Mouse (Mus musculus) liver, embryonic 16.5 days (tissue): ENCODE results near the gene Gm44579. TPM values are rescaled to one million over a fixed set of nuclear protein-coding genes. Genes with fewer than 3 reads are reported as not detected.

Experiments
- ATAC-seq: fragments of 200-750 bp; cut with Nextera tagmentation; 2 replicates; pipeline ENCODE4 v1.8.0; 2017; ENCODE audit warnings: low read depth, mild to moderate bottlenecking, moderate number of reproducible peaks, moderate library complexity
- H3K27ac ChIP-seq: fragments of 300-500 bp; sonication (generic); 2 replicates; pipeline ENCODE4 v1.5.1; 2014; ENCODE audit warnings: mild to moderate bottlenecking, low read length
- H3K27me3 ChIP-seq: fragments of 300-500 bp; sonication (generic); 2 replicates; pipeline ENCODE4 v1.6.1; 2014; ENCODE audit warnings: low read depth, low read length, mixed read lengths; ENCODE audit not compliant: control insufficient read depth, insufficient read depth
- H3K36me3 ChIP-seq: fragments of 300-500 bp; sonication (generic); 2 replicates; pipeline ENCODE4 v1.6.1; 2014; ENCODE audit warnings: mild to moderate bottlenecking; ENCODE audit not compliant: control insufficient read depth, insufficient read depth
- H3K4me1 ChIP-seq: fragments of 300-500 bp; sonication (generic); 2 replicates; pipeline ENCODE4 v1.6.1; 2014; ENCODE audit warnings: low read depth, low read length, mixed read lengths; ENCODE audit not compliant: control insufficient read depth
- H3K4me2 ChIP-seq: fragments of 300-500 bp; sonication (generic); 2 replicates; pipeline ENCODE4 v1.6.1; 2014; ENCODE audit warnings: low read depth, low read length, mixed read lengths
- H3K4me3 ChIP-seq: fragments of 300-500 bp; sonication (generic); 2 replicates; pipeline ENCODE4 v1.5.1; 2014; ENCODE audit warnings: low read depth, mild to moderate bottlenecking, low read length
- H3K9ac ChIP-seq: fragments of 300-500 bp; sonication (generic); 2 replicates; pipeline ENCODE4 v1.6.1; 2014; ENCODE audit warnings: low read depth, low read length
- H3K9me3 ChIP-seq: fragments of 300-500 bp; sonication (generic); replicated peaks from 2 replicates; pipeline ENCODE4 v1.6.1; 2016; ENCODE audit warnings: low read length; ENCODE audit not compliant: control insufficient read depth
- WGBS: fragments of 180-500 bp; shearing (Covaris S2); extraction: QIAGEN DNeasy Blood & Tissue Kit; methylation state at CpG from one replicate; pipeline ENCODE4 v1.1.7; 2014; ENCODE audit not compliant: insufficient replicate concordance; 5-methylcytosine and 5-hydroxymethylcytosine counted together
- polyA plus RNA-seq: library from polyadenylated mRNA; unstranded; fragments of >200 nt; fragmentation: Nextera tagmentation; extraction: Ambion mirVana; gene quantifications from 2 replicates; pipeline ENCODE4 v1.2.1, GENCODE M21; 2015

The Gm44579 gene
- polyA plus RNA-seq = not detected in 2 replicates

DNA sequence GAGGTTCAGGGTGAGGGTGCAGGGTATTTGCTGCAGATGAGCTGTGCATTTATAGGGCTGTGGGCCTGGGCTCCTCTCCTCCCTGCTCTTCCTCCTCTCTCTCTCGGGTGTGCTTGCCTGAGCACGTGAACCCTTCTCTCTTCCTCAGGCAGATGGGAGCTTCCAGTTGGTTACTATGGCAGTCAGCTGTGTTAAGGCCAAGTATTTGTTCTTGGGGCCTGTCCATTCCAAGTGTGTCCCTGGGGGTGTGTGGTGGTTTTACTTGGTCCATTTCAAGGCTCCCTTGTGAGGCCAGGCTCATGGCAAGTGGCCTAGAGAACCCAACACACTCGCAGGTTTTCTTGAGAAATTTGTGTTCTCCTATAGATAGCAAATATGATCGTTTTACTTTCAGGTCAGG, at the start of gene Gm44579, which contains the start of gene Olfr287:
Gene Gm44579, minus strand, starts transcription at position 101 of the 400 bp plus-strand sequence.
Gene Olfr287, minus strand, starts transcription at position 180 of the 400 bp plus-strand sequence.
- H3K9me3 ChIP-seq = no peaks in the 10 kb centered on the region
- H3K4me1 ChIP-seq = no peaks in the 10 kb centered on the region
- H3K27ac ChIP-seq = no peak within 1 kb of the TSS
- H3K9ac ChIP-seq = no peak within 1 kb of the TSS
- ATAC-seq = no peak
- no peak within 1 kb of the TSS for H3K4me3 ChIP-seq
- no peaks in the 10 kb centered on the region for H3K36me3 ChIP-seq
- WGBS = 63% methylated on average over 4 of the region's 4 CpGs
- no peak within 1 kb of the TSS for H3K4me2 ChIP-seq
- H3K27me3 ChIP-seq = no peaks in the 10 kb centered on the region

DNA sequence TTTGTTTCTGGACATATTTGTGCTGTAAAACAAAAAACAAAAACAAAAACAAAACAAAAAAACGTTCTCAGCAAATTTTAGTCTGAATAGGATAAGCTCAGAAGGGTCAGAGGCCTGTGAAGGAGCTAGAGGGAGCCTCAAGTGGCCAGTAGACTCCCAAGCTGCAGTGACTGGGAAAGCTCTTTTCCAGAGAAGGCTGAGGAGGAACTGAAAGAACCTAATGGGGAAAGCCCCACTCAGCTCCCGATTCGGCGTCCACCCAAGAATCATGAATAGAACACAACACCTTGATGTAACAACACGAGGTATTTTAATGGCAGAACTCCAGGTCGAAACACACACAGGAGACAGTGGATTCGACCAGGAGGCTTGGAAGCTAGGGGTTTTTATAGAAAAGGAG, 37.0 kb upstream of the Gm44579 start:
- H3K4me2 ChIP-seq = no peak overlapping the region
- H3K27me3 ChIP-seq = no peaks in the 10 kb centered on the region
- no peaks in the 10 kb centered on the region for H3K9me3 ChIP-seq
- no peak overlapping the region for H3K4me3 ChIP-seq
- 67% methylated on average over 7 of the region's 7 CpGs for WGBS
- H3K9ac ChIP-seq = no peak overlapping the region
- H3K4me1 ChIP-seq = no peaks in the 10 kb centered on the region
- H3K36me3 ChIP-seq = no peaks in the 10 kb centered on the region
- H3K27ac ChIP-seq = no peak overlapping the region
- ATAC-seq = no peak

DNA sequence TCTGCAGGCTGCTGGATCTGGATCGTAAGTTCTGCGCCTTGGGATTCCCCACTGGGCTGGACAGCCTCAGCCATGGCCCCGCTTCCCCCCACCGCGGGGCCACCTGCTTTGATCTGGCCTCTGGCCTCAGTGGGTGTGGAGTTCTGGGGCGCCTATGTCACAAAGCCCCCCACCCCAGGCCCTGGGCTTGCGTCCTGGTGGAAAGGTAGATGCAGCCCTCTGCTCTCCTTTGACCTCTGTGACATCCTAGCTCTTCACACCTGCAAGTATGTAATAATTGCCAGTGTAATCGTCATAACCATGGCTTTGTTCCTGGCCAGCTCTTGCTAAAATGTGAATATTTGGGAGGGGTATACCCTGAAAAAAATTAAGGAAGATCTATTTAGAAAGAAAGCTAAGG, 36.4 kb upstream of the Gm44579 start, which contains the start of gene H1fnt:
Gene H1fnt, minus strand, starts transcription at position 101 of the 400 bp plus-strand sequence.
- Histone ChIP-seq H3K36me3 (no peaks in the 10 kb centered on the region), H3K27ac (no peak within 1 kb of the TSS), H3K4me2 (no peak within 1 kb of the TSS), H3K27me3 (no peaks in the 10 kb centered on the region), H3K4me1 (no peaks in the 10 kb centered on the region), H3K4me3 (no peak within 1 kb of the TSS), H3K9me3 (no peaks in the 10 kb centered on the region), H3K9ac (no peak within 1 kb of the TSS)
- 74% methylated on average over 8 of the region's 8 CpGs for WGBS
- ATAC-seq = no peak

DNA sequence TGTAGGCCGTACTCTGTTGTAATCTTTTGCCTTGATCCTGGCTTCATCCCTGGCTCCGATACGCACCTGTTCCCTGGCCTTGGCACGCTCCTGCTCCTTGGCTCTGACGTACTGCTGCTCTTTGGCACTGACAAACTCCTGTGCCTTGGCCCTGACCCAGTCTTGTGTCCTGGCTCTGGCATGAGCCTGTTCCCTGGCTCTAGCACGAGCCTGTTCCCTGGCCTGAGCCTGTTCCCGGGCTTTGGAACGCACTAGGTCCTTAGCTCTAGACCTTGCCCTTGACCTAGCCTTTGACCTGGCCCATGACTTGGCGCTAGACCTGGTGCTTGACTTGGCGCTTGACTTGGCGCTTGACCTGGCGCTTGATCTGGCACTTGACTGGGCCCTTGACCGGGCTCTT, 35.5 kb upstream of the Gm44579 start:
- Histone ChIP-seq H3K4me3 (no peak overlapping the region), H3K27me3 (no peaks in the 10 kb centered on the region), H3K4me2 (no peak overlapping the region), H3K4me1 (no peaks in the 10 kb centered on the region), H3K36me3 (no peaks in the 10 kb centered on the region), H3K27ac (no peak overlapping the region), H3K9ac (no peak overlapping the region), H3K9me3 (no peaks in the 10 kb centered on the region)
- ATAC-seq = no peak
- WGBS = 77% methylated on average over 13 of the region's 13 CpGs

DNA sequence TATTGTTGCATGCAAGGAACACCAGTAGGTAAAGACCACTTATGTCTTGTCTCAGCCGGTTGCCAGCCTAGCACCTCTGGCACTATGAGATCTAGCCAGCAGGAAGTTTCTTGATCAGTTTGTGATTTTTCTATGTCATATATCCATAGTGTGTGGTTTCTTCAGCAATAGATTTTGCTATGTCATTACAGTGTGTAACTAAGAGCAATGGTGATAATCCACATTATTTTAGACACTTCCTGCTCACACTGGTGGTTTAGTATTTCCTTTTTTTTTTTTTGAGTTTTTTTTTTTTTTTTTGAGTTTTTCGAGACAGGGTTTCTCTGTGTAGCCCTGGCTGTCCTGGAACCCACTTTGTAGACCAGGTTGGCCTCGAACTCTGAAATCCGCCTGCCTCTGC, 14.7 kb upstream of the Gm44579 start:
- ATAC-seq = no peak
- Histone ChIP-seq H3K27ac (no peak overlapping the region), H3K9me3 (no peaks in the 10 kb centered on the region), H3K4me3 (no peak overlapping the region), H3K36me3 (no peaks in the 10 kb centered on the region), H3K4me1 (no peaks in the 10 kb centered on the region), H3K9ac (no peak overlapping the region), H3K27me3 (no peaks in the 10 kb centered on the region), H3K4me2 (no peak overlapping the region)
- WGBS = 45% methylated on average over 4 of the region's 4 CpGs

DNA sequence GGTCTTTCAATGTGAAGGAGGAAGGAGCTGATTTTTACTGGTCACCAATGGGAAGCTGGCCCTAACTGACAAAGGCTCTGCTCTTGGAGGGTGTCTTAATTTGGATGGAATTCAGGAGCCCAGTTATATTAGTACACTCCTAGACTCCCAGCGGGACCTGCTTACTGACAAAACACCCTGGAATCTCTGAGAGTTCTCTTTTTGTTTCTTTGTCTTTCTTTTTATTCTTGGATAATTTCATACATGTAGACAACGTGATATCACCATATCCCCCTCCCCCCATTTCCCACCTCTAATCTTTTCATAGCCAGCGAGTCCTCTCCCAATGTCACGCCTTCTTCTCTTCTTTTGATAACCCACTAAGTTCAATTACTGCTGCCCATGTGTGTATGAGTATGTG, 13.6 kb upstream of the Gm44579 start, which contains the start of gene Olfr286:
Gene Olfr286, minus strand, starts transcription at position 101 of the 400 bp plus-strand sequence.
- Histone ChIP-seq H3K27ac (no peak within 1 kb of the TSS), H3K9ac (no peak within 1 kb of the TSS), H3K27me3 (no peaks in the 10 kb centered on the region), H3K36me3 (no peaks in the 10 kb centered on the region), H3K4me2 (no peak within 1 kb of the TSS), H3K9me3 (no peaks in the 10 kb centered on the region), H3K4me3 (no peak within 1 kb of the TSS), H3K4me1 (no peaks in the 10 kb centered on the region)
- WGBS = 51% methylated on average over 4 of the region's 4 CpGs
- ATAC-seq = no peak

DNA sequence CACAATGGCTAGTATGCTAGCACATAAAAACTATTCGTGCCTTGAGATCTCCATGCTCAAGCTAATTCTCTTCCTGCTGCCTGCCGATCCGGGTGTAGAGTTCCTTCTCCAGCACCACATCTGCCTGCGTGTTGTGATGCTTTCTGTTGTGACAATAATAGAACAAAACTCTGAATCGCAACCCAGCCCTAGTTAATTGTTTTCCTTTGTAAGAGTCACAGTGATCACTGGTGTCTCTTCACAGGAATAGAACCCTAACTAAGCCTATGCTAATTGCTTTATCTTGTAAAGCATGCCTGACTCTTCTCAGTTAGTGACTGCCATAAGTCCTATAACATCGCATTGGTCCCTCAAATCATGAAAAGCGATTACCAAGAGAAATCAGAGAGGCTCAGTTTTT, 5.3 kb upstream of the Gm44579 start:
- 60% methylated on average over 7 of the region's 7 CpGs for WGBS
- H3K9me3 ChIP-seq = no peaks in the 10 kb centered on the region

DNA sequence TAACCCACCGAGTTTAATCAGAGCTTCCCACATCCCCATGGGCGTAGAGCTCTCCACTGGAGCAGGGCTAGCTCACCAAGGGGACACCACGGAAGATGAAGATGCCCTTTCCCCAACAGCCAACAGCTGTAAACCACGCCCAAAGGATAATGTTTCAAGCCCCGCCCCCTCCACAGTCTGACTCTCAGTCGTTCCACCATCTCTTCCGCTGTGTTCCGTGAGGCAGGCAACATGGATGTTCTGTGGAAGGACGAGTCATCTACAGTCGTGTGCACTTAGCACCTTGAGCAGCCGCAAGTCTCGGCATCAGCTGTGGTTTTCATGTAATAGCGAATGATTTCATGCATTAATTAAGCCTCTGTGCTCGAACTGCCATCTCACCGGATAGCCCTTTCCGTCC, 4.8 kb upstream of the Gm44579 start:
- no peak overlapping the region for H3K4me3 ChIP-seq
- no peak for ATAC-seq

More for the DNA sequence above, 5.3 kb upstream of the Gm44579 start:
- ATAC-seq = no peak
- H3K27ac ChIP-seq = no peak overlapping the region
- H3K4me3 ChIP-seq = no peak overlapping the region
- no peak overlapping the region for H3K4me2 ChIP-seq
- no peaks in the 10 kb centered on the region for H3K27me3 ChIP-seq
- H3K9ac ChIP-seq = no peak overlapping the region
- H3K4me1 ChIP-seq = no peaks in the 10 kb centered on the region
- no peaks in the 10 kb centered on the region for H3K36me3 ChIP-seq

DNA sequence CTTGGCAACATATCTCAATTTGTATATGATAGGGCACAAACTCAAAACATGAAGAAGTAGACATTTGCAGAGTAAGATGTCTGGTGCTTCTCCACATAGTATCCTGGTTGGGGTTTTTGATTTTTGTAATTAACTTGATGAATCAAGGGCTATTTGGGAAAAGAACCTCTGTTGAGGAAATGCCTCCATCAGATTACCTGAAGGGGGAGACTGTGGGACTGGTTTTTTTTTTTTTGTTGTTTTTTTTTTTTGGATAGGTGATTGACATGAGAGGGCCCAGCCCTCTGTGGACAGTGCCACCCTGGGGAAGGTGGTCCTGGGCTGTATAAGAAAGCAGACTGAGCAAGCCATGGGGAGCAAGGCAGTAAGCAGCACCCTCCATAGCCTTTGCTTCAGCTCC, 1.6 kb upstream of the Gm44579 start:
- no peak overlapping the region for H3K9ac ChIP-seq
- no peaks in the 10 kb centered on the region for H3K4me1 ChIP-seq
- H3K4me3 ChIP-seq = no peak overlapping the region
- no peak for ATAC-seq
- no peaks in the 10 kb centered on the region for H3K36me3 ChIP-seq
- H3K27me3 ChIP-seq = no peaks in the 10 kb centered on the region
- no peak overlapping the region for H3K4me2 ChIP-seq
- H3K27ac ChIP-seq = no peak overlapping the region
- H3K9me3 ChIP-seq = no peaks in the 10 kb centered on the region

More for the DNA sequence above, 4.8 kb upstream of the Gm44579 start:
- no peak overlapping the region for H3K4me2 ChIP-seq
- H3K27ac ChIP-seq = no peak overlapping the region
- WGBS = 38% methylated on average over 16 of the region's 16 CpGs
- H3K9ac ChIP-seq = no peak overlapping the region
- H3K27me3 ChIP-seq = no peaks in the 10 kb centered on the region
- H3K4me1 ChIP-seq = no peaks in the 10 kb centered on the region
- H3K9me3 ChIP-seq = no peaks in the 10 kb centered on the region
- H3K36me3 ChIP-seq = no peaks in the 10 kb centered on the region
